Mouse (Mus musculus) urinary bladder, adult 18-20 months (tissue): ENCODE results near the gene Olfr323.

Experiments used
- DNase-seq, 2 experiments: peaks; one replicate each; pipeline ENCODE4 v3.0.0; 2022; ENCODE audit warnings: low spot score in 2 of 2, mixed read lengths in 2 of 2

The Olfr323 gene

GRCm38 (mm10) chr11:58630401-58630800 is at the start of gene Olfr323:
TSS of gene Olfr323 (minus strand) at chr11:58630501.
- DNase-seq: no peak

- DNase-seq: no peak
These were observed 41.5 kb upstream of the Olfr323 start for GRCm38 (mm10) chr11:58671825-58672224.

GRCm38 (mm10) chr11:58669252-58669651 is 39.0 kb upstream of the Olfr323 start:
- no peak for DNase-seq

GRCm38 (mm10) chr11:58658596-58658995 is 28.3 kb upstream of the Olfr323 start, which contains the start of gene Olfr322:
TSS of gene Olfr322 (plus strand) at chr11:58658782.
- DNase-seq: no peak

GRCm38 (mm10) chr11:58655151-58655550 is 24.9 kb upstream of the Olfr323 start:
- no peak for DNase-seq

GRCm38 (mm10) chr11:58643350-58643749 is 13.0 kb upstream of the Olfr323 start:
- DNase-seq: peak in 1 of 2 experiments; percentile 16

- no peak for DNase-seq
These were observed 11.5 kb upstream of the Olfr323 start for GRCm38 (mm10) chr11:58641638-58642358.

- no peak for DNase-seq
These were observed 10.8 kb upstream of the Olfr323 start for GRCm38 (mm10) chr11:58641057-58641456.

GRCm38 (mm10) chr11:58640272-58640867 is 10.1 kb upstream of the Olfr323 start, which contains the start of gene Trim58:
TSS of gene Trim58 (plus strand) at chr11:58640465.
- peak in 1 of 2 experiments; percentile 30 for DNase-seq

- DNase-seq: peak; percentile 50 to 66
These were observed 7.9 kb upstream of the Olfr323 start for GRCm38 (mm10) chr11:58638176-58638701.

- peak; percentile 35 to 39 for DNase-seq
These were observed 6.2 kb upstream of the Olfr323 start for GRCm38 (mm10) chr11:58636376-58636977.

- DNase-seq: no peak
These were observed 4.6 kb upstream of the Olfr323 start for GRCm38 (mm10) chr11:58634878-58635277.

- DNase-seq: no peak
These were observed 4.2 kb downstream of the Olfr323 start for GRCm38 (mm10) chr11:58626146-58626545.

- DNase-seq: no peak
These were observed 11.5 kb downstream of the Olfr323 start for GRCm38 (mm10) chr11:58618793-58619192.

- DNase-seq: no peak
These were observed 11.9 kb downstream of the Olfr323 start for GRCm38 (mm10) chr11:58618369-58618768.

GRCm38 (mm10) chr11:58615975-58616374 is 14.3 kb downstream of the Olfr323 start, which contains the start of gene 2210407C18Rik:
TSS of gene 2210407C18Rik (minus strand) at chr11:58616075.
- DNase-seq: no peak

GRCm38 (mm10) chr11:58614526-58614925 is 15.8 kb downstream of the Olfr323 start:
- no peak for DNase-seq

GRCm38 (mm10) chr11:58613359-58613758 is 16.9 kb downstream of the Olfr323 start:
- DNase-seq: no peak

GRCm38 (mm10) chr11:58607030-58607429 is 23.3 kb downstream of the Olfr323 start:
- no peak for DNase-seq

- DNase-seq: peak in 1 of 2 experiments; percentile 34
These were observed 24.0 kb downstream of the Olfr323 start for GRCm38 (mm10) chr11:58606177-58606919.

- no peak for DNase-seq
These were observed 25.1 kb downstream of the Olfr323 start for GRCm38 (mm10) chr11:58605228-58605627.

GRCm38 (mm10) chr11:58604688-58605087 is 25.6 kb downstream of the Olfr323 start:
- DNase-seq: no peak
